Mouse (Mus musculus) adrenal gland, postnatal 4 days (tissue): Measurements from ENCODE around the gene Epha1. TPM values are rescaled to one million over a fixed set of nuclear protein-coding genes. Genes with fewer than 3 reads are reported as not detected.

ENCODE experiments used
- DNase-seq, 2 experiments: peaks; one replicate each; pipeline ENCODE4 v3.0.0; 2021 to 2022; ENCODE audit warnings: low spot score in 2 of 2, mixed read lengths in 2 of 2
- total RNA-seq, 2 experiments: library from RNA; stranded (reverse); gene quantifications; 2 replicates each; pipeline ENCODE4 v1.2.3; 2021

Gene Epha1
- total RNA-seq, 2 experiments from 2014 or later = 3.2 to 4.9 TPM

- DNase-seq = no peak
Observed at GRCm38 (mm10) chr6:42354076-42355019, 18.7 kb downstream of the Epha1 start.

- no peak for DNase-seq
Observed at GRCm38 (mm10) chr6:42353180-42353579, 19.9 kb downstream of the Epha1 start.

GRCm38 (mm10) chr6:42352486-42352846 lies 20.6 kb downstream of the Epha1 start:
- DNase-seq = no peak

- DNase-seq = no peak
Observed at GRCm38 (mm10) chr6:42351776-42352485, 21.1 kb downstream of the Epha1 start.

GRCm38 (mm10) chr6:42350968-42351775 lies 21.9 kb downstream of the Epha1 start:
- no peak for DNase-seq

- DNase-seq = peak; percentile 68 to 70
Observed at GRCm38 (mm10) chr6:42350021-42350967, 22.8 kb downstream of the Epha1 start.

GRCm38 (mm10) chr6:42349426-42350020 lies 23.5 kb downstream of the Epha1 start, which contains the start of gene Zyx:
Gene Zyx, plus strand, starts transcription at chr6:42349630.
- peak; percentile 82 to 88 for DNase-seq

GRCm38 (mm10) chr6:42349006-42349425 lies 24.1 kb downstream of the Epha1 start:
- DNase-seq = peak in 1 of 2 experiments; percentile 51

- no peak for DNase-seq
Observed at GRCm38 (mm10) chr6:42348281-42349005, 24.6 kb downstream of the Epha1 start.

GRCm38 (mm10) chr6:42344255-42344654 lies 28.8 kb downstream of the Epha1 start:
- DNase-seq = no peak

- no peak for DNase-seq
Observed at GRCm38 (mm10) chr6:42343361-42344120, 29.5 kb downstream of the Epha1 start.

- DNase-seq = no peak
Observed at GRCm38 (mm10) chr6:42342171-42342570, 30.9 kb downstream of the Epha1 start.

GRCm38 (mm10) chr6:42339981-42340380 lies 33.1 kb downstream of the Epha1 start:
- no peak for DNase-seq

- DNase-seq = no peak
Observed at GRCm38 (mm10) chr6:42339189-42339588, 33.9 kb downstream of the Epha1 start.

- DNase-seq = no peak
Observed at GRCm38 (mm10) chr6:42330946-42331345, 42.1 kb downstream of the Epha1 start.

GRCm38 (mm10) chr6:42330216-42330615 lies 42.9 kb downstream of the Epha1 start:
- no peak for DNase-seq

- DNase-seq = no peak
Observed at GRCm38 (mm10) chr6:42328757-42329156, 44.3 kb downstream of the Epha1 start.

- no peak for DNase-seq
Observed at GRCm38 (mm10) chr6:42326509-42326908, 46.6 kb downstream of the Epha1 start.
